Mouse (Mus musculus) E14TG2a.4 (cell line): ENCODE data around the gene Cttnbp2.

ENCODE experiments used
- CTCF ChIP-seq: conservative IDR thresholded peaks from 2 replicates; pipeline ENCODE4 v1.5.1; 2014; ENCODE audit warnings: low read length
- NANOG ChIP-seq: IDR thresholded peaks from 2 replicates; pipeline ENCODE4 v1.6.1; 2014; ENCODE audit warnings: borderline replicate concordance, low read length, mixed read lengths
- POU5F1 ChIP-seq: IDR thresholded peaks from 2 replicates; pipeline ENCODE4 v1.6.1; 2014; ENCODE audit warnings: low read length, borderline replicate concordance

DNA sequence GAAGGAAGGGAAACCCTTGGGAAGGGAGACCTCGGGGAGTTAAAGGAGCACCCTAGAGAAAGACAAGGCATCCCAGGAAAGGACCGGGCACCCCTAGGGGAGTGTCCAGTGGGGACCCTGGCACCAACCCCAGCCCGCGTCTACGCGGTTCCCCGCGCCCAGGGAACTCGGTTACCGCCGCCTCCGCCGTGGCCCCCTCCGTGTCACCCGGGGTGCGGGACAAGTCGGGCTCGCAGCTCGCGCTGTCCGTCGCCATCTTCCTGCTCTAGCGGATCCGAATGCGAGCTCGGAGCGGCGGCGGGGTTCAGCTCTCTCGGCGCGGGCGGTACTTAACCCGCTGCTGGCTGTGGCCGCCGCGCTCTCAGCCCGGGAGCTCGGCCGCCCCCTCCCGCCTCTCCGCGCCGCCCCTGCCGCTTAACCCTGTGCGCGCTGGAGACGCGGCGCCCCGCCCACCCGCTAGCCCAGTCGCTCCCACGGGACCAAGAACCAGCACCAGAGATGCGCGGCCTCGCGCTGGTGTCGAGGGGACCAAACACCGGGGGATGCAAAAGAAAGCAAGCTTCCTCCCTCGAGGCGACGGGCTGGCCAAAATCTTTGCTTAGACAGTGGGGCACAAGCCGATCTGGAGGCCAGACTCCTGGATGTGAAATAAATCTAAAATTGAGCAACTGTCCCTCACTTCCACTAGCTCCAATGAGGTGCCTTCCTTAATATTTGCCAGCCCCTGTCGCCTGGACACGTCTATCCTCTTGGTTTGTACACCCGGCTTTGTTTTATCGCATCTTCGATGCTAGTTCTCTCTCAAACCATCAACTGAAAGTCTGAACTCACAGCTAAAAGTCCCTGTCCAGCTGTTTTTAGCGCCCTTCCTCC, at the start of gene Cttnbp2:
- no peak for TF ChIP-seq CTCF
- TF ChIP-seq NANOG: no peak
- no peak for TF ChIP-seq POU5F1
